Mouse (Mus musculus) inflammation-experienced regulatory T-cells, adult 16 weeks (primary cell): ENCODE data around the gene Pgam2. TPM values are rescaled to one million over a fixed set of nuclear protein-coding genes. Genes with fewer than 3 reads are reported as not detected.

Experiments
- polyA plus RNA-seq: library from polyadenylated mRNA; unstranded; fragments of 100-300 nt; shearing (Covaris generic); gene quantifications from one replicate; pipeline ENCODE4 v1.2.1, GENCODE M21; 2017

Pgam2 gene
- 5.1 TPM for polyA plus RNA-seq

GRCm38 (mm10) chr11:5803551-5803981 is at the start of gene Pgam2:
Gene Pgam2, minus strand, starts transcription at chr11:5803733.

DNA sequence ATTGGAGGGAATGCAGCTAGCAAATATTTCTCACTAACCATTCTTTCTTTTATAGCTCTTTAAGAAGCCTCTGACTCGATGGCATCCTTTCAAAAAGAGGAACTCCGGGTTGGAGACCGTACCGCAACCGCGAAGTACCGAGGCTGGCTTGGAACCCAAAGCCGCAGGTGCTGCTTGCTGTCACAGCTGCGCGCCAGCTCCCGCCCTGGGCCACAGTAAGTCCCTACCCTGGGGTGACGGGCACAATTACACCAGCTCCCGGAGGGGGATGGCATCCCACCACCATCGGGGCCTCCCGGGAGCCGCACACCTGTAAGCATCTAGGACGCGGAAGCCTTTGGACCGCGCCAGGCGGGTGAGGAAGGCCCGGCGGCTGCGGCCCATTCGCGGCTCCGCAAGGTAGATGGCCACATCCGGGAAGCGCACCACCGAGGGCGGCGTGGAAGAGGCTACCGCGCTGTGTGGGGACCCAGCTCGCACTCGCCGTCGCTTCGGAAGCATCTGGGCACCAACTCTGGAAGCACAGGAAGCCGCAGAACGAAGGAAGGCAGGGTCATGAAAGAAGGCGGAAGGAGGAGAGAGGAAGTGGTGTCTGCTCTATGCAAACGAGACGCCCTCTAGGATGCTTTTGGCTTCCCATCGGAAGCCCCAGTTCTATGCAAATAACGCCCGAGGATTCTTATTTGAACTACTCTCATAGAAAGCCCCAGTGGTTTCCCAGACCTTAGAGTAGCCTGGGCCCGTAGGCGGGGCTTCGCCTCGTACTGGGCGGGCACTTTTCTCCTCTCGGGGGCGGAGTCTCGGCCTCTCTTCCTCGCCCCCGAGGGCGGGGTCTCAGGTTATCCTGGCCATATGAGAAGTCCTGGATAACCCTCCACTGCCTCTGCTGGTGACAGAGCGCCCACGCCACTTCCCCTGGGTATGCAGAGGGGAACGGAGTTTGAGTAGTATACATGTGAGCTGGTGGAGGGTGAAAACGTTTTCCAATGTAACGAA is 34.0 kb upstream of the Pgam2 start, which contains the start of gene Polm:
Gene Polm, minus strand, starts transcription at position 766 of the 996 bp plus-strand sequence.

GRCm38 (mm10) chr11:5788056-5789014 is 15.2 kb downstream of the Pgam2 start, which contains the start of gene Dbnl:
Gene Dbnl, plus strand, starts transcription at chr11:5788488.

GRCm38 (mm10) chr11:5761820-5762632 is 41.5 kb downstream of the Pgam2 start, which contains the start of gene Urgcp:
Gene Urgcp, minus strand, starts transcription at chr11:5762376.

Other genes starting within 250 kb of the Pgam2 start
- gene Ankrd36, start 234.0 kb downstream of the Pgam2 start, polyA plus RNA-seq: not detected
- 43.5 TPM for gene Mrps24, start 88.1 kb downstream of the Pgam2 start, polyA plus RNA-seq
- 40.8 TPM for gene Urgcp, start 41.4 kb downstream of the Pgam2 start, polyA plus RNA-seq
- gene Dbnl, start 15.2 kb downstream of the Pgam2 start, polyA plus RNA-seq: 306 TPM
- gene Polm, start 34.3 kb upstream of the Pgam2 start, polyA plus RNA-seq: 42.5 TPM
- 1.1 TPM for gene Aebp1, start 58.2 kb upstream of the Pgam2 start, polyA plus RNA-seq
- gene Pold2, start 74.6 kb upstream of the Pgam2 start, polyA plus RNA-seq: 90.3 TPM
- gene Myl7, start 95.0 kb upstream of the Pgam2 start, polyA plus RNA-seq: not detected
- not detected for gene Gck, start 146.3 kb upstream of the Pgam2 start, polyA plus RNA-seq
- 65.3 TPM for gene Ykt6, start 152.0 kb upstream of the Pgam2 start, polyA plus RNA-seq